Mouse (Mus musculus) erythroid progenitor cell, adult 5-6 weeks (primary cell): ENCODE data around the gene Ndufs1. TPM values are rescaled to one million over a fixed set of nuclear protein-coding genes. Genes with fewer than 3 reads are reported as not detected.

ENCODE experiments used
- total RNA-seq, 2 experiments: library from RNA; stranded (forward) in 1 of 2; stranded (reverse) in 1 of 2; fragments of 150-400 nt in 1 of 2; fragments of 186-747, 209-891 nt in 1 of 2; gene quantifications; 2 replicates each; pipeline versions ENCODE4 v1.2.3 to v1.2.4; 2015 to 2017; ENCODE audit warnings: low replicate concordance in 2 of 2

Ndufs1 gene
- total RNA-seq, 2 experiments from 2014 or later, result 54.9 to 90.8 TPM

Other genes starting within 250 kb of the Ndufs1 start
- 22.3 and 24.7 TPM in 2 replicates for gene Ino80d, start 62.2 kb downstream of the Ndufs1 start, total RNA-seq (2015; ENCODE audit: low replicate concordance)
- gene Ino80d, start 62.2 kb downstream of the Ndufs1 start, total RNA-seq (2017; ENCODE audit: low replicate concordance), result 16.8 and 20.4 TPM in 2 replicates
- gene Eef1b2, start within 50 bp of the Ndufs1 start, total RNA-seq (2015; ENCODE audit: low replicate concordance), result 300 and 336 TPM in 2 replicates
- gene Eef1b2, start within 50 bp of the Ndufs1 start, total RNA-seq (2017; ENCODE audit: low replicate concordance), result 425 and 688 TPM in 2 replicates
- gene Gpr1, start 37.7 kb upstream of the Ndufs1 start, total RNA-seq (2015; ENCODE audit: low replicate concordance), result not detected in 2 replicates
- gene Gpr1, start 37.7 kb upstream of the Ndufs1 start, total RNA-seq (2017; ENCODE audit: low replicate concordance), result not detected in 2 replicates
- gene Zdbf2, start 96.4 kb upstream of the Ndufs1 start, total RNA-seq (2015; ENCODE audit: low replicate concordance), result not detected in 2 replicates
- gene Zdbf2, start 96.4 kb upstream of the Ndufs1 start, total RNA-seq (2017; ENCODE audit: low replicate concordance), result not detected in 2 replicates